Mouse (Mus musculus) lung, adult 2 months (tissue): Measurements from ENCODE around the gene Txlng.

Source experiments
- CTCF ChIP-seq: fragments of 200-500 bp; IDR thresholded peaks from 2 replicates; pipeline ENCODE4 v1.5.1; 2011; ENCODE audit warnings: mild to moderate bottlenecking, low read length, control low read depth; ENCODE audit not compliant: insufficient read depth
- POLR2A ChIP-seq: fragments of 200-500 bp; IDR thresholded peaks from 2 replicates; pipeline ENCODE4 v1.6.1; 2011; ENCODE audit warnings: low read depth, mild to moderate bottlenecking, control low read depth, low read length, borderline replicate concordance; ENCODE audit errors: extremely low read depth

GRCm38 (mm10) chrX:162770726-162771125 lies 58.5 kb downstream of the Txlng start:
- TF ChIP-seq POLR2A, result no peak
- TF ChIP-seq CTCF, result no peak
